Mouse (Mus musculus): ENCODE data around the gene Dntt.

- TF ChIP-seq CTCF (IDR thresholded peaks at IDR 0.05; ENCODE audit: extremely low read depth, insufficient read depth, low read length), result no peak
- TF ChIP-seq POLR2A (IDR thresholded peaks at IDR 0.05; ENCODE audit: extremely low read depth, insufficient read depth, low read length), result no peak
These were observed 10.0 kb downstream of the Dntt start for GRCm38 (mm10) chr19:41039110-41039509.

Data from cortical plate, adult 2 months (tissue).